Mouse (Mus musculus) testis, adult 2 months (tissue): Measurements from ENCODE around the gene Mien1.

Source experiments
- CTCF ChIP-seq: fragments of 200-500 bp; IDR thresholded peaks from 2 replicates; pipeline ENCODE4 v1.5.1; 2012; ENCODE audit warnings: low read depth, mild to moderate bottlenecking, inconsistent platforms, low read length, moderate library complexity; ENCODE audit not compliant: control insufficient read depth, insufficient read depth, insufficient replicate concordance
- POLR2A ChIP-seq: fragments of 200-500 bp; IDR thresholded peaks from 2 replicates; pipeline ENCODE4 v1.6.1; 2012; ENCODE audit warnings: low read depth, mild to moderate bottlenecking, inconsistent platforms, low read length, moderate library complexity; ENCODE audit not compliant: control insufficient read depth

GRCm38 (mm10) chr11:98388282-98388681 is 50.5 kb downstream of the Mien1 start:
- TF ChIP-seq CTCF (no peak), POLR2A (no peak)
